Mouse (Mus musculus): ENCODE results near the gene Kcmf1.

The Kcmf1 gene

DNA sequence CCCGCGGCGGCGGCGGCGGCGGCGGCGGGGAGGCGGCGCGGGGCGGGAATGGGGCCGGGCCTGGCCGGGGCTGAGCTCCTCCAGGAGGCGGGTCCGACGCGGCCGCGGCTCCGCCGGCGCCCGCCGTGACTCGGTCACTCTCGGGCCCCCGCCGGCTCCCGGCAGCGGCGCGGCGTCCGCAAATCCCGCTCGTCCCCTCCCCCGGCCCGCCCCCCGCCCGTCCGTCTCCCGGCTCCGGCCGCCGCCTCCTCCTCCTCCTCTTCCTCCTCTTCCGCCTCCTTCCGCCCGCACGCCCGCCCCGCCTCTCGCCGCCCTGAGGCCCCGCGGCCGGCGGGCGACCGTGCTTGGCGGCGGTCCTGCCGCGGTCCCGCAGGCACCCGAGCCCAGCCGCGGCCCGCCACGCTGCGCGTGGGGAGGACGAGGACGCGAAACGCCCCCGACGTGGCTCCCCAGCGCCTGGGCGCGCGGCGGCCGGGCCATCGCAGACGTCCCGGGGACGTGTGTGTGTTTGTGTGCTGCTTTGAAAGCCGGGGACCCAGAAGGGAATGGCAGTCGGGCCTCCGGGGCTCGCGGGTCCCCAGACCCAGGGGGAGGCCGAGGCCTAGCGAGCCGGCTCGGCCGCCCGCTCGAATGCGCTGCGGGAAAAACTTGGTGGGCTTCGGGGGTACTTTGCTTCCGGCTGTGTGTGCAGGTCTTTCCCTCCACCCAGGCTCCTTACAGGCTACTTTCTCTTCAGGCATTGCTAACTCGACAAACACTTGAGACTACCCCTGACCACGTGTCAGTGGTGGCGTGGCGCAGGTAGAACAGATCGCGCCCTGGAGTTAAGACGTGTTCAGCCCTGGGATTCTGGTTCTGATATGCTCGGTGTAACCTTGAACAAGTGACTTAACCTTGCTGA is at the start of gene Kcmf1:
Gene Kcmf1 (minus strand): TSS at position 199 of the 901 bp plus-strand sequence.
- peak; percentile 82 for DNase-seq

DNA sequence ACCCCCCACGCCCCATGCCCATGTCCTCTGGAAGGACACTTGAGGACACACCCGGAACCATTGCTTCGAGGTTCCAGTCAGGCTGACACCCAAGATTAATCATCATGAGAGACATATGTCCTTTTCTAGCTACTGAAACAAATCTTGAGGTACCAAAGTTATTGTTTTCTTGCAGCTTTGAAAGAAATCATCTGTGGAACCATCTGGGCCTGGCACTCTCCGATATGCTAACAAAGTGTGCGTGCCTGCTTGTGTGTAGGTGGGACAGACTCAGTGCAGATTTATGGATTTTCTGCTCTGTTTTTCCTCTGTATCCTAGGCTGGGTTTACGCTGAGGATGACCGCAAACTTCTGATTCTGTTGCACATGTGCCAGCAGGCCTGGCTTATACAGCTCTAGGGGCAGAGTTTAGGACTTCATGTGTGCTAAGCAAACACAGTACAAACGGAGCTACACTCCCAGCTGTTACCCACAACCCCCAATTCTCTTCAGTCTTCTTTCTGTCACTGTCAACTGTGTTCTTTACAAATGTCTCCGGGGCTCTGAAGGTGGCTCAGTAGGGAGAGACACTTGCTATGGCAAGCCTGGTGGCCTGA is 49.5 kb upstream of the Kcmf1 start:
- DNase-seq: no peak

DNA sequence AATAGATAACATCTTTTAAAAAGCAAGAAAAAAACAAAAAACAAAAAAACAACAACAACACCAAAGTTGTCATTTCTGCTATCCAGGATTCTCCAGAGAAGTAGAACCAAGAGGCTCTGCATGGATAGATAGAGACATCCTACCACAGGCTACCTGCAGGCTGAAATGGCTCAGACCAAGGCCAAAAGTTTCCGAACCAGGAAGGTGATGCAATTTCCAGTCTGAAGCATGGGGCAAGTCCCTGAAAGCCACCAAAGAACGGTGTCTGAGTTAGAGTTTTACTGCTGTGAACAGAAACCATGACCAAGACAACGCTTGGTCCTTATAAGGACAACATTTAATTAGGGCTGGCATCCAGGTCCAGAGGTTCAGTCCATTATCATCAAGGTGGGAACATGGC is 48.6 kb upstream of the Kcmf1 start:
- DNase-seq: no peak

DNA sequence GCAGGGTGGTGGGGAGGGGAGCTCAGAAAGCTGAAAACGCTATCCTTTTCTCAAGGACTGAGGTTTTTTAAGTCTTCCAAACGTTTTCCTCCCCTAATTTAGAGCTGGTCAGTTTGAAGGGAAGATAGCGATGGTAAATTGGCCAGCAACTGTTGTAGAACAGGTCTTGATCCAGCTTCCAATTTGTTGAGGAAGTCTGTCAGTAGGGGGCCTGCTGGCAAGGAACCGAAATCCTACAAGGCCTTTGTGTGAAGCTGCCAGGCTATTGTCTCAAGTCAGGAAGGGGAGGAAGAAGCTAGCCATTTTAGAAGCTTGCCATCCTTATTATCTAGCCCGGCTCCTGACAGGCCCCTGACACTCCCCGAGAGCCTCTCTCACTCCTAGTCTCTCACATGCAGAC is 48.2 kb upstream of the Kcmf1 start:
- peak; percentile 44 for DNase-seq

DNA sequence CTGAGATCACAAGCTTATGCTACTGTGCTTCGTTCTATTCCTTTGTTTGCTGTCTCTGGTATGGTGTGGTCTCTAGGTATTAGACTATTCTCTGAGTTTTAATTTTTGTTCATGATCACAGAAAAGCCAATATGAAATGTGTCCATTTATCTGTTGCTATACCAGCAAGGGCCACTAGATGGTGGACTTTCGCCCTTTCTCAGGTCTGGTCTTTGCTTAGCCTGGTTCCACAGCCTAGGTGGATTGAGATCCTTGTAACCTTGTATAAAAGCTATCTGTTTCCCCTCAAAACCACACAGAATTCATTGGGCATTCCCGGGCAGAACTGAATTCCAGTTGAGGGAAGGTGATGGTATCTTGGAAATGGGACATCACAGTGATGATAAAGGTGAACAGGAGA is 40.7 kb upstream of the Kcmf1 start:
- DNase-seq: peak; percentile 81

DNA sequence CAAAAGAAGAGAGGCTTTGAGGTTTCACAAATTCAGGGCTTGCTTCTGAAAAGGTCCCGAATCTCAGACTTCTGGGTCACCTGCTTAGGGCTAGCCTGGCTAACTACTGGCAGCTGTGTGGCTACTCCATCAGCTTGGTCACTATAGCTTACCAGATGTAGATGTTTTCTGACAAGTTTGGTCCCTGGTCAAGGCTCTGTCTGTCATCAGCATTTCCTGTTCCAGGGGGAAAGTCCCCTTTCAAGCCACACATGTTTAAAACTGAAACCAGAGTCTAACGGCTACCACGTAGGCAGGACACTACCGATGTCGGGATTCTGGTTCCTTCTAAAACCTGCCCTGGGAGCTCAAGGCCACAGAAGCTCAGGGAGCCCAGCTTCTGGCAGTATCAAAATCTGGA is 38.1 kb upstream of the Kcmf1 start:
- no peak for DNase-seq

DNA sequence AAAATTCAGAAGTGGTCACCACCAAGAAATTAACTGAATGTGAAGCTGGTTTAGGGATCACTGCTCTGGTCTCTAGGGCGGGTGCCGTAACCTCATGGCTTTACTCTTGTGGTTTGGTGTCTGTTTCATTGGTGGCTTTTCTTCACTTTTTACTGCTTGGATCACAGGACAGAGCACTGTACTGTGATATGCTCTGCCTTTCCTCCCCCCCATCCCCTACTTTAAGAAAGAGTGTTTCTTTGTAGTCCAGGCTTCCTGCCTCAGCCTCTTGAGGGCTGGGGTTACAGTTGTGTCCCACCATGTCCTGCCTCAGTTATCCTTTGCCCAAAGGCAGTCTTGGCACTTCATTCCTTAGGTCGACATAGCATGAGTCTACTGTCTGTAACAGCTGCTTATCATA is 37.7 kb upstream of the Kcmf1 start:
- no peak for DNase-seq

DNA sequence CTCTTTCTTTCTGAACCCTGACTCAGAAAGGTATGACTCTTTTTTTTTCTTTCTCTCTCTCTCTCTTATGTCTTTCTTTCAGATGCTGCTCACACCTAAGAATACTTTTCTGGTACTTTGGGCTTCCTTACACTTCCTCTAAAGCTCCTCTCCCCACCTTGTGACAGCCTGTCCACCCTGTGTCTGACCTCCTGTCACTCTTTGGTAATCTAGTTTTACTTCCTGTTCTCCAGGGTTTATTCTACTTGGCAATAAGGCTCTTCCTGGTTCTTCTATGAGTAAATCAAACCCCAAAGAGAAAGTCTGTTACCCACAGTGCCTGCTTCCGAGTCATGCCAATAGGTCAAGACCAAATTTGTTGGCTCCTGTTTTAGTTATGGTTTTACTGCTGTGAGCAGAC is 33.2 kb upstream of the Kcmf1 start:
- no peak for DNase-seq

DNA sequence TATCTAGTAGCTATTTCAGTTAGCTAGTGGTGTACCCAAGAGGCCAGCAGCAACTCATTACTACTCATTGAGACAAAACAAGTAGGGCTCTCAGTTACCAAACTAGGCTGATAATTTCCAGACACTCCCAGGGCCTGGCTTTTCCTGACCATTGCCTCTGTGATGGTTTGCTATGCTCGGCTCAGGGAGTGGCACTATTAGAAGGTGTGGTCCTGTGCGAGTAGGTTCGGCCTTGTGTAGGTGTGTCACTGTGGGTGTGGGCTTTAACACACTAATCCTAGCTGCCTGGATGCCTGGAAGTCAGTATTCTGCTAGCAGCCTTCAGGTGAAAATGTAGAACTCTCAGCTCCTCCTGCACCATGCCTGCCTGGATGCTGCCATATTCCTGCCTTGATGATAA is 31.8 kb upstream of the Kcmf1 start:
- no peak for DNase-seq

DNA sequence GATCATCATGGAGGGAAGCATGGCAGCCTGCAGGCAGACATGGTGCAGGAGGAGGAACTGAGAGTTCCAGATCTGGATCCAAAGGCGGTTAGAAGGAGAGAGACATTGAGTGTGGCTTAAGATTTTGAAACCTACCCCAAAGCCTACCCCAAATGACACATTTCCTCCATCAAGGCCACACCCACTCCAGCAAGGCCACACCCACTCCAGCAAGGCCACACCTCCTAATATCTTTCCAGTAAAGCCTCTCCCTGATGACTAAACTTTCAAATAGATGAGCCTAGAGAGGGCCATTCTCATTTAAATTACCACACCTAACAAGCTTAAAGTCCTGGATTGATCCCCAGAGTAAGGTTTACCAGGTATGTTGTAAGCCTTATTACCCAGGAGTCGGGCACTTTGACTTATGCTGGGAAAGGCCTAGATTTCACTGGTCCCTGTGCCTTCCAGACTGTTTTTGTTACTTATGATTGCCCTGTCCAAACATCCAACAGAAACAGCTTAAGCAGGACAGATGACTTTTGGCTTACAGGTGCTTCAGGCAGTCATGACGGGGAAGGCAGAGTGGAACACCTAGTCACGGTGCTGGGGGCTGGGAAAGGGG is 30.1 kb upstream of the Kcmf1 start:
- DNase-seq: no peak

DNA sequence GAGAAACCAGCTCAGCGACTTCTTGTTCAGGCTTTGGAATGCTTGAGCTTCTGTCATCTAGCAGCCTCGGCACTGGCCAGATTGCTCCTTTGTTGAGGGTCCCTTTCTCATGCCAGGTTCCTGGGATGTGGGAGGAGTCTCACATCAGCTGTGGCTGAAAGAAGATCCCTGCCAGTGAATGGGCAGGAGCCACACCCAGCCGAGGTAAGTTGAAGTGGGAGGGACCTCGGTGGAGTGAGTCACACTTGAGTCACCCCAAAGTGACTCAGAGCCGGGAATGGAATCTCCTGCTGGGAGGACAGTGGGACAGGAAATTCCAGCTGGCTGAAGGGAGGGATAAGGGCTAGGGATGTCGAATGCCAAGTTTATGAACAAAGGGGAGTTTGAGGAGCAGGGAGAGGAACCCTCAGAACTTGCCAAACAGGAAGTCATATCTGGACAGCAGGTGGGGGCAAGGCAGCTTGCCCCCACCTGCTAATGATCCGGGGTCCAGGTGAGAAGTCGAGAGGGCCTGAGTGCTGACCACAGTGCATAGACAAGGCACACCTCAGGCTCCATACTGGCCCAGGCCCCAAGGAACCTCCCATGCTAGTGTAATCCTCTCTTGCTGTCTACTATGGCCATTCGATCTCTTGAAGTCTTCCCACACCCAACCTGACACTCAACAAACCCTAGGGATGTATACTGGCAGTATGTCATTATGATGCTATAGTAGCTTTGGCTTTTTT is 27.1 kb upstream of the Kcmf1 start:
- peak; percentile 58 for DNase-seq

DNA sequence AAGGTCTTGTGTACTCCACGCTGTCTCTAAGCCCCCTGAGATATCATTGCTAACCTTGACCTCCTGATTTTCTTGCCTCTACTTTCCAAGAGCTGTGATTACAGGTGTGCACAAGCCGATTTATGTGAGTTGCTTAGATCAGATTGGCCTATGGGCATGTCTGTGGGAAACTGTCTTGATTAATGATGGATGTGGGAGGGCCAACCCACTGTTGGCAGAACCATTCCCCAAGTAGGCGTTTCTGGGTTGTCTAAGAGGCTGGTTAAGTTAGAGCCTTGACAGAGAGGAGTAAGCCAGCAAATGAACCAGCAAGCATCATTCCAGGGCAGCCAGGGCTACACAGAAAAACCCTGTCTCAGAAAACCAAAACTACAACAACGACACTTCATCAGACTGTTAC is 26.3 kb upstream of the Kcmf1 start:
- no peak for DNase-seq

DNA sequence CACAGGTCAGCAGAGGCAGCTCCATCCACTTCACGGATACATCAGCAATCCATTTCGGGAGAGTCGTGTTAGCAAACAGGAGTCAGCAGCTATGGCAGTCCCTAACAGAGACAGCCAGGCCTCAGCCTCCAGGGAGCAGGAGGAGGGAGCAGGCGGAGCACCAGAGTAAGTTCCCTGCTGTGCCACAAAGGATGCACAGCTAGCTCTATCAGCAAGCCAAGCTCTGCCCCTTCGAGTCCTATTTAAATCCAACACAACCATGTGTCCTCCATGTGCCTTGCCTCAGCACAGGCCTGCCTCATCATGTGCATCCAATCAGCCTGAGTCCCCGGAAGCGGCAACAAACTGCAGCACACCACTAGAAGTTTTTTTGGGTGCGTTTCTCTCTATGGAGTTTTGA is 23.6 kb upstream of the Kcmf1 start:
- DNase-seq: no peak

DNA sequence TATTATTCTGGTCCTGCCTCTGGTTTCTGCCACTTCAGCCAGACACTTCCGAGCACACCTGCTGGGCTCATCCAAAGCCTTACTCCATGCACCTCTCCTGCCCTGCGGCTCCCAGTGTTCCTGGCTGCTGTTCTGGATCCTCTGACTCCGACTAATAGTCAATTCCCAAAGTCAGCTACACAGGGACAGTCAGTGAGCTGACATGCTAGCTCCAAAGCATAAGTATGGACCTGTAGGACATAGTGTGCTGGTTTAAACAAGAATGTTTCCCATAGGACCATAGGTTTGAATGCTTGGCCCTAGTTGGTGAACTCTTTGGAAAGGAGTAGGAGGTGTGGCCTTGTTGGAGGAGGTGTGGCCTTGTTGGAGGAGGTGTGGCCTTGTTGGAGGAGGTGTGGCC is 21.3 kb upstream of the Kcmf1 start:
- no peak for DNase-seq

DNA sequence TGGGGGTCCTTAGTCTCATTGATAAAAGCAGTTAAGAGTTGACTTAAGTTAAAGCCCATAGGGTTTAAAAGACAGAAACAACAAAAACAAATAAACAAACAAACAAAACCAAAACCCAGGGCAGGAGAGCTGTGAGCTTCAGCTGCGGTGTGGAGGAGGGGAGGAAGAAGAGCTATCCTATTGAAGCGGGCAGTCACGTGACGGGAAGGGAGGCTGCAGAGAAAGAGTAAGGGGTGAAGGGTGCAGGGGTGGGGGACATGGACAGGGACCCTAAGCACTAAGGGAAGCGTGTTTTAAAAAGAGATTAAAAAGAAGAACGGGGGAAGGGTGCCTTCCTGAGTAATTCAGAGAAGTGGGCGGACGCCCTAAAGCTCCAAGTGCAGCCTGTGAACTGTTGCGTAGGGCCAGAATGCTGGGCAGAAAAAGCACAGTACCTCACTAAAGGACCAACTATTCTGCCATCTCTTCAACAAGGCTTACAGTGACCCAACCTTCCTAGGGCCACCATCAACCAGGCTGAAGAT is 18.8 kb upstream of the Kcmf1 start:
- no peak for DNase-seq

DNA sequence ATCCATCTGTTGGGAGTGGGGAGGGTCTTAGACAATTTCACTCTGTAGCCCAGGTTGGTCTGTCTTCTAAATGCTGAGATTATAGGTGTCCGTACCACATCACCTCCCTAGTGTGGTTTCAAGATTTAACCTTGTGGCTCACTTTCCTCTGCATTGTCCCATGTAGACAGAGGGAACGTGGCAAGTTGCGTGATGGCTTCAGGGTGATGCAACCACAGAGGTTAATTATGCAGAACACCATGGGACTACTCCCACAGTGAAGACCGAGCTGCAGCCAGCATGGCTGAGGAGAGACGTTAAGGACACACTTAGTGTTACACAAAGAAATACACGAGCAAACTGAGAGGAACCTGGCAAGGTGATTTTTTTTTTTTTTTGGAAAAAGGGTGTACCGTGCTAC is 16.6 kb upstream of the Kcmf1 start:
- no peak for DNase-seq

DNA sequence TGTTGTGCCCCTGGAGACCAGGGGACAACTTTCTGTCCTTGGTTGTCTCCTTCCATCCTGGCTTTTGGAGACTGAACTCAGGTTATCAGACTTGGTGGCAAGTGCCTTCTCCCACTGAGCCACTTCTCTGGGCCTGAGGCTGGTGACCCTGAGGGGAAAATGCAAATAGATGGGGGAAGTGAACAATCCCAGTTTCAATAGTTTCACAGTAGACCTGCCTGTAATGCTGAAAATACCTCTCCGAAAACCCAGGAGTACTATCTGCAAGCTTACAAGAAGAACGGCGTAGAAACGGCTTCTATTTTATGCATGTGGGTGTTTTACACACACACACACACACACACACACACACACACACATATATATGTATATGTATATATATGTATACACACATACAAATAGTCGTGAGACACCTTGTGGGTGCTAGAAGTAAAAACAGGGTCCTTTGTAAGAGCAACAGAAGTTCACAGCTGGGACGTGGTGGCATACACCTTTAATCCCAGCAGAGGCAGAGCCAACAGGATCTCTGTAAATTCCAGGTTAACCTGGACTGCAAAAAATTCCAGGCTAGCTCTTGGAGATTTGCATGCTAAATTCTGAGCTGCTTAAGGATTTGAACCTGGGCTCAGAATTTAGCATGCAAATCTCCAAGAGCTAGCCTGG is 14.4 kb upstream of the Kcmf1 start:
- no peak for DNase-seq

DNA sequence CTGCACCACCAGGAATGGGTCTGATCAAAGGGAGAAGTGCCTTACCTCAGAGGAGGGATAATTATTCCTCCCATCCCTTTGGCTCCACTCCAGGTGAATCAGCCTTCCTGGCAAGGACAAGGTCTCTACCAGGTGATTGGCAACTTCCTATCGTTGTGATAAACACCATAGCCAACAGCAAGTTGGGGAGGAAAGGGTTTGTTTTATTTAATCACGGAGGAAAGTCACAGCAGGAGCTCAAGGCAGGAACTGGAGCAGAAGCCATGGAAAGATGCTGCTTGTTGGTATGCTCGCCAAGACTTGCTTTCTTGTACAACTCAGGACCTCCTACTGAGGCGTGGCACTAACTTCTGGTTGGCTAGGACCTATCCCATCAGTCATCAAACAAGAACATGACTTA is 11.5 kb upstream of the Kcmf1 start:
- no peak for DNase-seq

DNA sequence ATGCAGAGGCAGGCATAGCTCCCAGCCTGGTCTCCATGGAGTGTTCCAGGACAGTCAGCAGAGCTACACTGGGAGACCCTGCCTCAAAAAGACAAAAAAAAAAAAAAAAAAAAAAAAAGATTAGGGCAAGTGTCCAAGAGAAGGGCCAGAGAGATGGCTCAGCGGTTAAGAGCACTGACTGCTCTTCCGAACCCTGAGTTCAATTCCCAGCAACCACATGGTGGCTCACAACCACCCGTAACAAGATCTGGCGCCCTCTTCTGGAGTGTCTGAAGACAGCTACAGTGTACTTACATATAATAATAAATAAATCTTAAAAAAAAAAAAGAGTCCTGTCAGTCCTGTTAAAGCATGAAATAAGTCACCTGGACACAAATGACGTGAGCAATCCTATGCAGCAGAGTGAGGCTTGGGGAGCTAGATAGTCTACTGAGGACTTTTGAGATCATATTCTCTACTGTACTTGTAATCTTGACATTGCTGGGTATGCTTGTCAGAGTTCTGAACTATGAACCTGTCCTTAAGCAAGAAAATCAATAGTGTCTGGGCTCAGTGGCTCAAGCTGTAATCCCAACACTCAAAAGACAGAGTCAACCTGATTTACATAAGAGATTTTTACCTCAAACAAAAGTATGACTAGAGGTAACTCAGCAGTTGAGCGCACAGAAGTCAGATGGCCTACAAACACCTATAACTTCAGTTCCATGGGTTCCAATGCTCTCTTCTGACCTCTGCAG is 2.6 kb upstream of the Kcmf1 start:
- DNase-seq: no peak

DNA sequence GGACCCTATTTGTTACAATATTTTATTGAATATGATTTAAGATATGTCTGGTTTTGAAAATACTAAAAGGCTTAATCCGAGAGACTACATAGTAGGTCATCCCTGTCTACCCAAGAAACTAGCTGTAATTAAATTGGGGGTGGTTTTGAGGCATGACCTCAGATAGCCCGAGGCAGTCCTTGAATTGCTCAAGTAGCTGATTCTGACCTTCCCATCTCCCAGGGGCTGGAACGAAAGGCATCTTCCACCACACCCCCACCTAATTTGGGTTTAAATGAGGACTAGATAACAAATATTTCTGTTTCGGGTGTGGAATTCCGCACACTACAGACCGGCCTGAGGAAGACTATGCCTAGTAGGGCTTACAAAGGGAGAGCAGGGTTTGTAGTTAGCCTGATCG is 1.2 kb upstream of the Kcmf1 start:
- no peak for DNase-seq

DNA sequence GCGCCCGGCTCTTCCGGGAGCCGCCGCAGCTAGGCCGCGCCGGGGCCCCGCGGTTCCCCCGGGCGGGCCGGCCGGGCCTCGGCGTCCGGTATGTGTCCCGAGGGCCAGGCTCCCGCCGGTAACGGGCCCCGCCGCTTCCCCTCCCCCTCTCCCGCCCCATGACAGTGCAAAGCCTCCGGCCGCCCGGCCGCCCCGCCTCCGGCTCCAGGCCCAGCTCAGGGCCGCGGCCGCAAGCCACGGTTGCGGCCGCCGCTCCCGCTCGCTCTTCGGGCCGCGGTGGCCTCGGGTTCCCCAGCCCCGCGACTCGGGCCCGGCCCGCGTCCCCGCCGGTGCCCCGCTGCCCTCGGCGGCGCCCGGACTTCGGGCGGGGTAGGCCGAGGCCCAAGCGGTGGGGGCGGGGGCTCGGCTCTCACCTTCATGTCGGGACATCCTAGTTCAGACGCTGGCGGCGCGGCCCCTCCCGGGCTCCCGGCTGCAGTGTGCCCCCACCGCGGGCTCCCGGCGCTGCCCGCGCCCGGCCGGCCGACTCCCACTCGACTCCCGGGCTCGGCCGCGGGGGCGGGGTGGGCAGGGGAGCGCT is 488 bp downstream of the Kcmf1 start:
- peak; percentile 42 for DNase-seq

All from lung, postnatal 14 days (tissue).